In the genomic region with DNA sequence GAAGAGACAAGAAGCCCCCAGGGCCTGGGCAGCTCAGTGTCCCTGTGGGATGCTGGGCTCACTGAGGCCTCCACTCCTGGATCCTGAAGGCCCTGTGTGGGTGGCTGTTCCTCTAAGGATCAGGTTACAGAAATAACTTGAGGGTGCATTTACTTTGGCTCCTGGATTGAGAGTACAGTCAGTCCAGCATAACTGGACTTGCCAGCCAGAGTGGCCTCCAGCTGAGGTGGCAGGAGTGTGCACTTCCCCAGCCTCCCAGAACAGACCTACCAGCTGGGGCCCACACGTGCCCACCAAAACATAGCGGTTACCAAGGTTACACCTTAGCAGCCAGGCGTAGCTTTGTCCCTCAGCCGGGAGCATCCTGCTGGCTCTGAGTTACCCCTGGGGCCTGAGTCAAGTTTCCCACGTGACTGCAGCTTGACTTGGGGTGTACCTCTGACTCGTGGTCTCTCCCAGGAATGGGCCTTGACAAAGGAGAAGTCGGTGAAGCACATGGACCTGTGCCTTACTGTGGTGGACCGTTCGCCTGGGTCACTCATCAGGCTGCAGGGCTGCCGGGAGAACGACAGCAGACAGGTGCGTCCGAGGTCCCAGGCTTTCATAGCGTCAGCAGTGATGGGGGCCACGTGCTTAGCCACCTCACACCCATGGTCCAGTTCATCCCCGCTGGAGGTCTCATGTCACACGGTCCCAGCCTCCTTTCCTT, we compare ENCODE assay signal across 11 mouse cellular contexts.
DNase-seq lines count a peak whose midpoint lies in the region; ATAC-seq and TF ChIP-seq lines count a peak whose summit lies in the region.
"Had no signal": no experiment of that assay in that cellular context is flagged by ENCODE, and none has a peak within 500 bp of the region (broad histone marks: within the 10 kb centered on the region; RNA-seq: fewer than 3 reads in every experiment).

No protein-coding gene starts in this region.

- H3K36me3 ChIP-seq in midbrain, embryonic 13.5 days: peaks cover 97% of the 10 kb centered on the region
- H3K36me3 ChIP-seq in intestine, postnatal 0 days (ENCODE audit: control insufficient read depth, insufficient read depth): peaks cover 81% of the 10 kb centered on the region; the same call in 1 of the 2 replicates
- peaks cover 18% of the 10 kb centered on the region for H3K36me3 ChIP-seq in liver, embryonic 11.5 days (ENCODE audit: control insufficient read depth, insufficient read depth, low read length)

- no peaks in the 10 kb centered on the region for H3K27me3 ChIP-seq in midbrain, embryonic 13.5 days
- no peaks in the 10 kb centered on the region for H3K27me3 ChIP-seq in intestine, postnatal 0 days (replicated peaks; ENCODE audit: control insufficient read depth, insufficient read depth, low read length)
- no peaks in the 10 kb centered on the region for H3K27me3 ChIP-seq in liver, embryonic 11.5 days (replicated peaks; ENCODE audit: control insufficient read depth, insufficient read depth, low read length)
- H3K27me3 ChIP-seq: heart, embryonic 15.5 days; liver, embryonic 15.5 days had no signal

- H3K9ac ChIP-seq in midbrain, embryonic 13.5 days (replicated peaks): peak overlapping the region; percentile 32; the same call in 1 of the 2 replicates
- no peak overlapping the region for H3K9ac ChIP-seq in intestine, postnatal 0 days (ENCODE audit: low read depth, low read length)
- no peak overlapping the region for H3K9ac ChIP-seq in liver, embryonic 11.5 days (ENCODE audit: low read depth, low read length)
- H3K9ac ChIP-seq: heart, embryonic 15.5 days; liver, embryonic 15.5 days had no signal

- DNase-seq in kidney, postnatal 4 days: peak; percentile 34 to 62
- DNase-seq in kidney, adult 11 months: no peak
- DNase-seq in MN1 (ENCODE audit: low spot score): peak; percentile 77
- DNase-seq in fibroblast of lung, adult 2 months (ENCODE audit: low read depth): peak; percentile 71
- no peak for DNase-seq in thymus, postnatal 25 days
- DNase-seq in liver, embryonic 11.5 days (ENCODE audit: low spot score): no peak
- DNase-seq: cerebellum, postnatal 36 days had no signal

- 66% methylated on average over 17 of the region's 17 CpGs for WGBS in midbrain, embryonic 13.5 days
- WGBS in intestine, postnatal 0 days: 84% methylated on average over 17 of the region's 17 CpGs
- 83% methylated on average over 17 of the region's 17 CpGs for WGBS in liver, embryonic 11.5 days

- H3K9me3 ChIP-seq in midbrain, embryonic 13.5 days: no peaks in the 10 kb centered on the region
- H3K9me3 ChIP-seq in intestine, postnatal 0 days (ENCODE audit: control insufficient read depth): no peaks in the 10 kb centered on the region
- H3K9me3 ChIP-seq in liver, embryonic 11.5 days (ENCODE audit: control insufficient read depth, low read length): no peaks in the 10 kb centered on the region
- H3K9me3 ChIP-seq: heart, embryonic 15.5 days; liver, embryonic 15.5 days had no signal

- ATAC-seq in midbrain, embryonic 13.5 days: peak; percentile 37; the same call in 1 of the 2 replicates
- ATAC-seq in intestine, postnatal 0 days: no peak
- no peak for ATAC-seq in liver, embryonic 11.5 days (replicated peaks; ENCODE audit: low FRiP score)

- TF ChIP-seq CTCF in intestine, postnatal 0 days (IDR thresholded peaks at IDR 0.05; ENCODE audit: low read depth): no peak

- no peak overlapping the region for H3K4me2 ChIP-seq in midbrain, embryonic 13.5 days (replicated peaks)
- H3K4me2 ChIP-seq in intestine, postnatal 0 days (replicated peaks; ENCODE audit: low read depth): no peak overlapping the region
- H3K4me2 ChIP-seq in liver, embryonic 11.5 days: no peak overlapping the region
- H3K4me2 ChIP-seq: heart, embryonic 15.5 days; liver, embryonic 15.5 days had no signal

- H3K27ac ChIP-seq in midbrain, embryonic 13.5 days: no peak overlapping the region
- H3K27ac ChIP-seq in intestine, postnatal 0 days (ENCODE audit: low read depth, low read length): no peak overlapping the region
- no peak overlapping the region for H3K27ac ChIP-seq in liver, embryonic 11.5 days (ENCODE audit: low read depth, low read length)
- H3K27ac ChIP-seq: heart, embryonic 15.5 days; liver, embryonic 15.5 days had no signal

- H3K4me1 ChIP-seq in midbrain, embryonic 13.5 days (replicated peaks): peaks cover 12% of the 10 kb centered on the region
- no peaks in the 10 kb centered on the region for H3K4me1 ChIP-seq in intestine, postnatal 0 days (replicated peaks; ENCODE audit: control insufficient read depth, insufficient read depth, low read length)
- no peaks in the 10 kb centered on the region for H3K4me1 ChIP-seq in liver, embryonic 11.5 days (replicated peaks; ENCODE audit: control insufficient read depth, insufficient read depth, low read length)
- H3K4me1 ChIP-seq: heart, embryonic 15.5 days had no signal

- no peak overlapping the region for H3K4me3 ChIP-seq in midbrain, embryonic 13.5 days (replicated peaks)
- H3K4me3 ChIP-seq in intestine, postnatal 0 days (ENCODE audit: low read depth, low read length): no peak overlapping the region
- no peak overlapping the region for H3K4me3 ChIP-seq in liver, embryonic 11.5 days (ENCODE audit: low read depth, low read length)
- H3K4me3 ChIP-seq: heart, embryonic 15.5 days; liver, embryonic 15.5 days had no signal

Comparison
In these comparisons a context has a peak if more than half of its experiments do, and no peak if none do; other contexts are left out.
1. DNase-seq: peak in kidney, postnatal 4 days (2 of 2), MN1 (single experiment) and fibroblast of lung, adult 2 months (single experiment); none in kidney, adult 11 months (single experiment), thymus, postnatal 25 days (single experiment) and liver, embryonic 11.5 days (single experiment).